Mouse (Mus musculus) lung, embryonic 15.5 days (tissue): Measurements from ENCODE around the gene Ebf1. TPM values are rescaled to one million over a fixed set of nuclear protein-coding genes. Genes with fewer than 3 reads are reported as not detected.

ENCODE experiments used
- ATAC-seq: fragments of 200-750 bp; cut with Nextera tagmentation; 2 replicates; pipeline ENCODE4 v1.8.0; 2017; ENCODE audit warnings: moderate number of reproducible peaks, borderline replicate concordance; ENCODE audit not compliant: low FRiP score, low TSS enrichment; ENCODE audit errors: extremely low read depth
- H3K27ac ChIP-seq: fragments of 300-500 bp; sonication (generic); 2 replicates; pipeline ENCODE4 v1.5.1; 2015; ENCODE audit warnings: moderate library complexity, mild to moderate bottlenecking, inconsistent platforms
- H3K27me3 ChIP-seq: fragments of 300-500 bp; sonication (generic); 2 replicates; pipeline ENCODE4 v1.6.1; 2015; ENCODE audit warnings: inconsistent platforms
- H3K36me3 ChIP-seq: fragments of 300-500 bp; sonication (generic); 2 replicates; pipeline ENCODE4 v1.6.1; 2015; ENCODE audit warnings: inconsistent platforms
- H3K4me1 ChIP-seq: fragments of 300-500 bp; sonication (generic); 2 replicates; pipeline ENCODE4 v1.6.1; 2015; ENCODE audit warnings: inconsistent platforms
- H3K4me2 ChIP-seq: fragments of 300-500 bp; sonication (generic); 2 replicates; pipeline ENCODE4 v1.6.1; 2015; ENCODE audit warnings: inconsistent platforms, mild to moderate bottlenecking, moderate library complexity
- H3K4me3 ChIP-seq: fragments of 300-500 bp; sonication (generic); 2 replicates; pipeline ENCODE4 v1.5.1; 2015; ENCODE audit warnings: mild to moderate bottlenecking, inconsistent platforms
- H3K9ac ChIP-seq: fragments of 300-500 bp; sonication (generic); 2 replicates; pipeline ENCODE4 v1.6.1; 2015; ENCODE audit warnings: inconsistent platforms
- H3K9me3 ChIP-seq: fragments of 300-500 bp; sonication (generic); 2 replicates; pipeline ENCODE4 v1.6.1; 2016; ENCODE audit warnings: inconsistent platforms
- WGBS: fragments of 180-500 bp; shearing (Covaris S2); methylation state at CpG from one replicate; pipeline ENCODE4 v1.1.7; 2015; 5-methylcytosine and 5-hydroxymethylcytosine counted together
- polyA plus RNA-seq: library from polyadenylated mRNA; unstranded; fragments of >200 nt; fragmentation: Nextera tagmentation; extraction: Ambion mirVana; gene quantifications from 2 replicates; pipeline ENCODE4 v1.2.1, GENCODE M21; 2015

Gene Ebf1
- polyA plus RNA-seq, 1 experiment from 2014 or later = 12.4 TPM

DNA sequence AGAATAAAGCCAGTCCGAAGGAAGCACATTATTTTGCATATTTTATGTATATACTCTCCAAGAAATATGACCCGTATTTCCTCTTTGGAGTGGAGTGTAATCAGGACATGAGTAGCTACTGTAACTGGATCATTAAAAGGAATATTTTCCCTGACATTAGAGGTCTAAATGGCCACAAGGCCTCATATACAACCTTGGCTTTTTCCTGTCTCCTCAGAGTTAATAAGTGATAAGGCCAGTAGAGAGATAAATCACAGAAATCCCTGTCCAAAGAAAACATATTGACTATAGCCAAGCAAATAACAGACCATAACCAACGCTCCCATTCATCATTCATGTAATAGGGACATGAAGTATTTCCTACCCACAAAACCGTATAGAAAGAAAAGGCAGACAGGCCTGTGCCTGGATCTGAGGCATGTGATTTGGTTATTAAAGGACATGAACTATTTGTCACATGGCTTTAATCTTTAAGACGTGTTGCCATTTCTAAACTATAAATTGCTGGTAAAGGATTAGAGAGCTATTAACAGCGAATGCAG is 315.9 kb downstream of the Ebf1 start:
- H3K36me3 ChIP-seq = no peaks in the 10 kb centered on the region
- 60% methylated on average over 6 of the region's 6 CpGs for WGBS
- ATAC-seq = no peak

DNA sequence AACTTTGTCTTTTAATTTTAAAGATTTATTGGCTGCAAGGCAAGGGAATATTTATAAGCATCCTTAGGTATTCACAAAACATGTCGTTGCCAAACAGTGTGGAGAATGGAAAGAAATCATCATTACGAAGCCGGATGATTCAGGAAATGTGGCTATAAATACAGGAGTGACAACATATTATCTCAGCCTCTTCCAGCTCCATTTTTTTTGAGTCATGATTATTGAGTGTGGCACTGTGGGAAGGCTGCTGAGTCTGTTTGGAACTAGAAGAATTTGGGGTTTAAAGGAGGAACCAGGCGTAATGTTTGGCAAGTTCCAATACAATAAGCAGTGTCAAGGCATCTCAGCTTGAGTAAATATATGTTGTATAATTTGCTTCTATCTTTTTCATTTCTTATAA is 326.7 kb downstream of the Ebf1 start:
- no peak for ATAC-seq
- Histone ChIP-seq H3K4me3 (no peak overlapping the region), H3K4me2 (no peak overlapping the region), H3K9ac (no peak overlapping the region), H3K9me3 (no peaks in the 10 kb centered on the region), H3K36me3 (no peaks in the 10 kb centered on the region), H3K27me3 (no peaks in the 10 kb centered on the region), H3K4me1 (0 out of 2 replicates have a peak, but pooled peaks cover 7% of the 10 kb centered on the region), H3K27ac (no peak overlapping the region)
- WGBS = 50% methylated on average over 4 of the region's 4 CpGs

More for the DNA sequence above, 315.9 kb downstream of the Ebf1 start:
- H3K27ac ChIP-seq = no peak overlapping the region
- H3K9ac ChIP-seq = no peak overlapping the region
- H3K9me3 ChIP-seq = no peaks in the 10 kb centered on the region
- no peak overlapping the region for H3K4me2 ChIP-seq
- no peak overlapping the region for H3K4me3 ChIP-seq
- no peaks in the 10 kb centered on the region for H3K4me1 ChIP-seq
- no peaks in the 10 kb centered on the region for H3K27me3 ChIP-seq

DNA sequence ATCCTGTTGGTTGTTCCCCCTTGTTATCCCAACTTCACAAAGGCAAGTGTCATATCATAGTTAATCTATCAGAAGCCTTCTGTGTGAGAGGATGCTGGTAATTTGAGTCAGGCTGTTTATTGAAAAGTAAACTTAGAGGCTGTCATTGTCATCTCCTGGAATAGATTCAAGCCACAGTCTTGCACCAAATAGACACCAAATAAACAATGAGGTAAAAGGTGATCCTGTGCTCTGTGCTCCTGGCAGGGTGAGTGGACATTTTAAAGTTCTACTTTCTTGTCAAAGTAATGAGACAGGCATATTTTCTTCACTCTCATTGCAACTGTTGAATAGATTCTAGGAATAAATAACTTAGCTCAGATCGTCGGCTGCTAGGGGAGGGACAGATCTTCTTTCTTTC is 327.3 kb downstream of the Ebf1 start:
- H3K36me3 ChIP-seq = no peaks in the 10 kb centered on the region
- H3K4me3 ChIP-seq = no peak overlapping the region
- H3K9ac ChIP-seq = no peak overlapping the region
- H3K4me1 ChIP-seq = 0 out of 2 replicates have a peak, but pooled peaks cover 7% of the 10 kb centered on the region
- no peak overlapping the region for H3K27ac ChIP-seq
- H3K27me3 ChIP-seq = no peaks in the 10 kb centered on the region
- no peak overlapping the region for H3K4me2 ChIP-seq
- H3K9me3 ChIP-seq = no peaks in the 10 kb centered on the region
- WGBS = 35% methylated on average over 2 of the region's 2 CpGs
- no peak for ATAC-seq

DNA sequence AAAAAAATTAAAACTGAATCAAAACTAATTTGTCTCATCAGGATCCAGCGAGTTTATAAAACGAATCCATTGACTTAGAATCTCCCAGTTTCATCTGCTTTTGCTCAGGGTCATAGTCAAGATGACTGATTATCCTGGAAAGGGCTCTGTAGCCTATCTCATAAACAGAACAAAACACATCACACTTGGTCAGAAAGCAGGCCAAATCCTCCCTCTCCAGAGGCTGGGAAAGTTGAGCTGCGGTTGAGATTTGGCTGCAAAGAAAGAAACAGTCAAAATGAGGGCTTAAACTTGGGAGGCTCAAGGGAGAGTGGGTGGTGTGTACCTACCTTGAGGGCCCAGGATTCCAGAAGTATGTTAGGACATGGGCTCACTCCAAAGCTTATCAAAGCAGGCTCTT is 329.5 kb downstream of the Ebf1 start:
- no peak overlapping the region for H3K4me3 ChIP-seq
- H3K36me3 ChIP-seq = no peaks in the 10 kb centered on the region
- 0 out of 2 replicates have a peak, but pooled peaks cover 7% of the 10 kb centered on the region for H3K4me1 ChIP-seq
- 44% methylated on average over 3 of the region's 3 CpGs for WGBS
- ATAC-seq = no peak
- no peaks in the 10 kb centered on the region for H3K27me3 ChIP-seq
- no peaks in the 10 kb centered on the region for H3K9me3 ChIP-seq
- H3K27ac ChIP-seq = no peak overlapping the region
- no peak overlapping the region for H3K9ac ChIP-seq
- no peak overlapping the region for H3K4me2 ChIP-seq

DNA sequence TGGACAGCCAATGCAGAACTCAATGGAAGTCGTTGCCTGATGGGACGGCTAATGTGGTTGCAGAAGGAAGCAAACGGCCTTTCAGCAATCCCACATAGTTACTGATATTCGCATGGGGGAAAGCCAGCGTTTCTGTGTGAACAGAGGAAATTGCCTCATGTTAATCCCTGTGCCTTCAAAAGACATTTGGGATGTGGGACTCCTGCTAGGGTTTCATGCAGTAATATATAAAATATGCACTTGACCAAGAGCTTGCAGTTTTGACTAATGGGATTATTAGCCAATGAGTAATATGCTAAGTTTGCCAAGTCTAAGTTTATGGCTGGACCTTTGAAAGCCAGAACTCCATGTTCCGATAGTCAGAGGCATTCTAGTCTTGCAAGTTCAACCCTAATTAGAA is 331.4 kb downstream of the Ebf1 start:
- Histone ChIP-seq H3K4me1 (0 out of 2 replicates have a peak, but pooled peaks cover 7% of the 10 kb centered on the region), H3K4me2 (no peak overlapping the region), H3K36me3 (no peaks in the 10 kb centered on the region), H3K9me3 (no peaks in the 10 kb centered on the region), H3K9ac (no peak overlapping the region), H3K27ac (no peak overlapping the region), H3K4me3 (no peak overlapping the region), H3K27me3 (no peaks in the 10 kb centered on the region)
- WGBS = 81% methylated on average over 6 of the region's 6 CpGs
- no peak for ATAC-seq

DNA sequence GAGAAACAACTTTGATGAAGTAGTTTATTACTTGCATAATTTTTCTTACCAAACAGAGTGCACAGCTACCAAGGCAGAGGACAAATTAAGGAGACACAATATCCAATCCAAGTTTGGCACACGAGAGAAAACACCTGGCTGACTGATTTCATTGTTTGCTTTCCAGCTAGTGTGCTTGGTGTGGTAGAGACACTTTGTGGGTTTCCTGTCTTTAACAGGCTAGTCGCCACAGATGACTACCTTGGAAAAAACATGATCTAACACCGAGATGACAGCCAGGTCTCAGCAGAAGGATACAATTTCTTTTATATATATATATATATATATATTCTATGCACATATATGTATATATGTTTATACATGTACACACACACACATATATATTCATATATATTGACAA is 332.0 kb downstream of the Ebf1 start:
- H3K4me1 ChIP-seq = 0 out of 2 replicates have a peak, but pooled peaks cover 4% of the 10 kb centered on the region
- H3K27me3 ChIP-seq = no peaks in the 10 kb centered on the region
- H3K9me3 ChIP-seq = no peaks in the 10 kb centered on the region
- H3K4me3 ChIP-seq = no peak overlapping the region
- no peaks in the 10 kb centered on the region for H3K36me3 ChIP-seq
- no peak overlapping the region for H3K4me2 ChIP-seq
- no peak for ATAC-seq
- no peak overlapping the region for H3K27ac ChIP-seq
- 63% methylated on average over 3 of the region's 3 CpGs for whole genome bisulfite sequencing
- no peak overlapping the region for H3K9ac ChIP-seq

DNA sequence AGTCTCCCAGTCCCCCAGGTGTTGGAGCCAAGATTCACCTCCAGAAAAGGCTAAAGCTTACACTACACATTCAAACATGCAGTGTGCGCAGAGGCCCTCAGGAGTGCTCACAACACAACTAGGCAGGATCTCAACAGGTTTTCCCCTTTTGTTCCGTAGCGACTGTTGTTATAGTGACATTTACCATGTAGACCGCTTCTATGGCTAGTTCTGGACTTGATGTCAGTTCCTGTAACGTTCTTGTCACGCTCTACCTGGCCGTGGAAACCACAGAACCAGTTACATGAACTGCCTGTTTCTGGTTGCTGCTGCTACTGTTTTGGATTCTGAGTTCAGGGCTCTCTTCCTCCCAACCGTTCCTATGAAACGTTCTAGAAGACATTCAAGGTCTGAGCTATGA is 333.2 kb downstream of the Ebf1 start:
- Histone ChIP-seq H3K9ac (no peak overlapping the region), H3K4me2 (no peak overlapping the region)
- WGBS = 86% methylated on average over 9 of the region's 9 CpGs

DNA sequence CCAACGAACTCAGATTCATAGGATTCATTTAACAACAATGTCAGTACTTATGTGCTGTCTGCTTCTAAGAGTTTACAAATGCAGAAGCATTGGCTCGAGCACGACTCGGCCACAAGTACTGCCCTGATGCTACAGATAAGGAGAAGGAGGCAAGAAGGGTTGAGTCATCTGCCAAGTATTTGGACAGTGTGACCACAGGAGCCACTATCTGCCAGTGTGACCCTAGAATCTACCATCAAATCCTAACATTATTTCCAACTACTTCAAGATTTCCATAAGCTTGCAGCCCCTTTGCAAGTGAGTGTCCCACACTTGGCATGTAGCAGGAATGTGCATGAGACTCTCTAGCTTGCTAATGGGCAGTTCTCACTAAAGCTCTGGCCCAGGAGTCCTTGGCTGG is 334.4 kb downstream of the Ebf1 start:
- Histone ChIP-seq H3K4me1 (no peaks in the 10 kb centered on the region), H3K9me3 (no peaks in the 10 kb centered on the region), H3K4me2 (no peak overlapping the region), H3K9ac (no peak overlapping the region), H3K36me3 (no peaks in the 10 kb centered on the region), H3K27ac (no peak overlapping the region), H3K27me3 (no peaks in the 10 kb centered on the region), H3K4me3 (no peak overlapping the region)
- no peak for ATAC-seq
- 62% methylated on average over 4 of the region's 4 CpGs for WGBS

More for the DNA sequence above, 333.2 kb downstream of the Ebf1 start:
- Histone ChIP-seq H3K4me1 (no peaks in the 10 kb centered on the region), H3K9me3 (no peaks in the 10 kb centered on the region), H3K27ac (no peak overlapping the region), H3K36me3 (no peaks in the 10 kb centered on the region), H3K27me3 (no peaks in the 10 kb centered on the region), H3K4me3 (no peak overlapping the region)
- ATAC-seq = no peak

DNA sequence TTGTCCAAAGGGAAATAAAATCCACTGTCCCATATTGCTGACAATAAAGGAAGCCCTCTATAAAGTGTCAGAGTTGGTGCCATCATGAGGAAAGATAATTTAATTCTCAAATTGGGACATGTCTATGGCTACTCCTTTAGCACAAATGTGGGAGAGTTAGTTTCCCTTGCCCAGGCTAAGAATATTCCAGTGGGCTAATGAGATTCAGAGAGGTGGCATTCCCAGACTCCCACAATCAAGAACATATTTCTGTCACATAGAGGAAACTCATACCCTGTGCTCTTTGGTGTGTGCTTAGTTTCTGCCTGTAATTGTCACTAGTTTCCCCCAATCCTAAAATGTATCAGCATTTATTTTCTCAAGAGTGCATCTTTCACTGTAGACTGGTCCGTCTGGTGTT is 336.2 kb downstream of the Ebf1 start:
- ATAC-seq = no peak
- Histone ChIP-seq H3K4me3 (no peak overlapping the region), H3K4me1 (no peaks in the 10 kb centered on the region), H3K9me3 (no peaks in the 10 kb centered on the region), H3K36me3 (no peaks in the 10 kb centered on the region), H3K4me2 (no peak overlapping the region), H3K27me3 (no peaks in the 10 kb centered on the region), H3K9ac (no peak overlapping the region), H3K27ac (no peak overlapping the region)
- WGBS = 65% methylated on average over 1 of the region's 1 CpGs

DNA sequence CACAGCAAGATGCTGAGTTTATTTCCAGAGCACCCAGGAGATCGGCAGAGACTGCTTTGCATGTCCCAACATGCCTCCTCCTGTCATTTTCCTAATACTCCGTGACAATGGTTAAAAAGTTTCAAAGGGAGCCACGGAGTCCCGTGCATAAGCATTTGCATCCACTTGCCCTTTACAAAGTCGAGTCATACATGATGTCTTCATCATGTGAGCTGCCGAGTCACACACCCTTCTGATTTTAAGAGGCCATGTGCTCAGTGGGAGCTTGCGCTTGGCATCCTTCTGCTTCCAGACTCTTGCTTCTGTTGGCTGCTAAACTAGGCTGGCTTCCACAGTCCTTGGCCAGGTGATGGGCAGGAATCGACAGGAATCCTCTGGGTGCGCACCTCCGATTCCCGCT is 336.7 kb downstream of the Ebf1 start:
- WGBS = 83% methylated on average over 11 of the region's 11 CpGs
- Histone ChIP-seq H3K9me3 (no peaks in the 10 kb centered on the region), H3K9ac (no peak overlapping the region), H3K4me1 (no peaks in the 10 kb centered on the region), H3K36me3 (no peaks in the 10 kb centered on the region), H3K27ac (no peak overlapping the region), H3K4me3 (no peak overlapping the region), H3K4me2 (no peak overlapping the region), H3K27me3 (no peaks in the 10 kb centered on the region)
- no peak for ATAC-seq

DNA sequence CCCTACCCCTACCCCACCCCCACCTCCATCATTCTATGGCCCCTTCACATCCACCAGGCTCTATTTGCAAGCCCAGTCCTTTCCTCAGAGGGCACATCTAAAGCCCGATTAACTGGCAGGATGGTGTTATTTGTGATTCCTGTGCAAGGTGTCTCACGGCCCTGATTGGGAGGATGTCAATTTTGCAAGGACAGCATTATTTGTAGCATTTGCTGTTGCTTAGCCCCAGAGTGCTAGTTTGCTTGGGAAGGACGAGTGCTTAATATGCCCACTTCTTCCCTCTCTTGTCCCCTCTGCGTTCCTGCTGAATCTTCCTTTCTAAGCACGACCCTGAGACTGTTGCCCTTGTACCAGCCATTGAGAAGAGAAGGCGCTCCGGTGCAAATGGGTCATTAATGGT is 337.2 kb downstream of the Ebf1 start:
- 76% methylated on average over 7 of the region's 7 CpGs for WGBS
- Histone ChIP-seq H3K9ac (no peak overlapping the region), H3K36me3 (no peaks in the 10 kb centered on the region), H3K9me3 (no peaks in the 10 kb centered on the region), H3K4me1 (no peaks in the 10 kb centered on the region), H3K4me2 (no peak overlapping the region), H3K27me3 (no peaks in the 10 kb centered on the region), H3K27ac (no peak overlapping the region), H3K4me3 (no peak overlapping the region)
- ATAC-seq = no peak

DNA sequence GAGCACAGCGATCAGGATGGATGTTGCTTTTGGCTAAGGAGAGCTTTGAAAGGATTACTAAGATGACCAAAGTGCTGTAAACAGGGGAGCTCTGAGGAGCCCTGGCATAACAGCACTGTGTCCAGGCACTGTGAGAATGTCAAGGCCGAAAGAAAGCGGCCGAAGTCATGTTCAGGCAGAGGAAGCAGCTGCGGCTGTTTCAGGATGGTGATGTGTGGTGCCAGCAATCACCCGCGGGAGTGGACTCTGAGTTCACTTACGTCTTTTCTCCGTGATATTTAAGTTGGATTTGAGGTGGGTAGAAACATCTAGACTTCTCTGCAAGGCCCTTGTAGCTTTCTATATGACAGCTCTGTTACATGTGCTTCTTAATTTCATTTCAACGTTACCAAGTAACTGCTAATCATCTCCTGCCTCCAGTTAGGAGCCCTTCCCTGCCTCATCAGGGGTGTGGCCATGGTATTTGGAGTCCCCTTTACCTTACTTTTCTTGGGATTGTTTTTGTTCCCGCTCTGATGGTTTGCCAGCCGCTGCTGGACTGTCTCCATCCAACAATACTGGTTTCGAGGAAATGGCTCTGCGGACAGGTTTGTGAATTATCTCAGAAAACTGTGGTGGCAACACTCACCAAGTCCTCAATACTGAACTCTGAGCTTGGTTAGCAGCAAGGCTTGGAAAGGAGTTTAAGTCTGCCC is 345.8 kb downstream of the Ebf1 start:
- Histone ChIP-seq H3K9me3 (no peaks in the 10 kb centered on the region), H3K36me3 (no peaks in the 10 kb centered on the region), H3K4me3 (no peak overlapping the region), H3K27me3 (no peaks in the 10 kb centered on the region), H3K4me2 (no peak overlapping the region), H3K4me1 (no peaks in the 10 kb centered on the region), H3K27ac (no peak overlapping the region), H3K9ac (no peak overlapping the region)
- 80% methylated on average over 14 of the region's 14 CpGs for WGBS
- no peak for ATAC-seq
